Mouse (Mus musculus): ENCODE measurements around the gene 9530068E07Rik. TPM values are rescaled to one million over a fixed set of nuclear protein-coding genes. Genes with fewer than 3 reads are reported as not detected.

Gene 9530068E07Rik
- total and polyA plus RNA-seq, 3 experiments: 75.7 to 85.9 TPM; not detected in 1

DNA sequence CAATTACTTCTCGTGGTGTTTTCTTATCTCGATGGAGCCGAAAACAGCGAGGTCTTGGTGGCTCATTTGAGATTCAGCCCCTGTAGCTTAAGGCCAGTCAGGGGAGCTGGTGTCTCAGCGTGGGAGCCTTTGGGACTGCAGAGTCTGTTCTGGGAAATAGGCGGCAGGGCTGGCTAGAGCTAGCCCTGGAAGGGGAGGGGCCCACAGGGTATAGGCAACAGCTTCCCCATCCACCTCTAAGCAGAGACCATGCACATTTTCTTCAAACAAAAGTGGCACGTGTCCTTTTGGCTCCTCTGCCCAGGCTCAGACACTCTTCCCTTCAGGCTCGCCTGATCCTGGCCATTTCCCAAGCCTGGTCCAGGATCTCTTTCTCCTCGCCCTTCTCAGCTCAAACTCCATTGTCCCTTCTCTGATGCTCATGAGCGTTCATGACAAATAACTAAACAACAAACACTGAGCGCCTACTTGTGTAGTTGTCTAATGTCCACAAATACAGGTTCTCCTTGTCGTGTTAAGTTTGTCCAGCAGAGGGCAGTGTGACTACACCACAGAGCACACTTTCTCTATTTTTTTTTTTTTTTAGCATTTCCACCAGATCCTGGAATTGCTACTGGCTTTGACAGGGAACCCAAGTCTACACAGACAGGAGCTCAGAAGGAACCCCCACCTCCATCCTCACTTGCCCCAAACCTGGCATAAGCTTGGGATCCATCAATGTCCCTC is 25.0 kb downstream of the 9530068E07Rik start:
- Histone ChIP-seq H3K9me3 (replicated peaks; ENCODE audit: insufficient read depth, low read length) (no peaks in the 10 kb centered on the region), H3K27ac (ENCODE audit: control insufficient read depth, low read depth, low read length) (no peak overlapping the region), H3K79me2 (ENCODE audit: control insufficient read depth, insufficient read depth, low read length, poor library complexity) (no peaks in the 10 kb centered on the region), H3K4me3 (ENCODE audit: control insufficient read depth in 1 of 2, insufficient read depth in 1 of 2, low read depth in 2 of 2, low read length in 2 of 2) (no peak overlapping the region), H3K27me3 (ENCODE audit: control insufficient read depth in 1 of 2, insufficient read depth in 2 of 2, low read length in 2 of 2) (no peaks in the 10 kb centered on the region), H3K36me3 (ENCODE audit: control insufficient read depth in 1 of 2, insufficient read depth in 2 of 2, low read length in 2 of 2) (no peaks in the 10 kb centered on the region), H3K9ac (ENCODE audit: control insufficient read depth, low read depth, low read length, poor library complexity, severe bottlenecking) (peak overlapping the region; percentile 31; the same call in 1 of the 2 replicates), H3K4me1 (ENCODE audit: control insufficient read depth in 1 of 2, insufficient read depth in 2 of 2, low read length in 2 of 2) (peaks cover 0 to 3% of the 10 kb centered on the region in 2 experiments; a peak in 1 of 4 replicates)
- DNase-seq (ENCODE audit: low read depth, low spot score): peak; percentile 84
- TF ChIP-seq MYC (IDR thresholded peaks at IDR 0.05; ENCODE audit: low read depth, low read length): 0 out of 2 replicates have a peak, but pooled peaks have one; percentile 15
- no peak for TF ChIP-seq POLR2AphosphoS2 (IDR thresholded peaks at IDR 0.05; ENCODE audit: low read length)
- TF ChIP-seq MEF2A (IDR thresholded peaks at IDR 0.05; ENCODE audit: extremely low read depth, insufficient replicate concordance, low read depth, low read length, poor library complexity, severe bottlenecking): no peak
- TF ChIP-seq USF2 (IDR thresholded peaks at IDR 0.05; ENCODE audit: borderline replicate concordance in 1 of 2, insufficient read depth in 1 of 2, low read depth in 1 of 2, low read length in 2 of 2): no peak
- no peak for TF ChIP-seq UBTF (IDR thresholded peaks at IDR 0.05; ENCODE audit: borderline replicate concordance, insufficient read depth, low read depth, low read length)
- TF ChIP-seq RAD21 (IDR thresholded peaks at IDR 0.05; ENCODE audit: low read depth, low read length): peak; percentile 92
- TF ChIP-seq ZMIZ1 (IDR thresholded peaks at IDR 0.05; ENCODE audit: low read depth, low read length): no peak
- no peak for TF ChIP-seq ETS1 (IDR thresholded peaks at IDR 0.05; ENCODE audit: low read depth, low read length)
- peak; percentile 65 for TF ChIP-seq ZC3H11A (IDR thresholded peaks at IDR 0.05; ENCODE audit: low read depth, low read length)
- TF ChIP-seq MYB (IDR thresholded peaks at IDR 0.05; ENCODE audit: low read depth, low read length): no peak
- TF ChIP-seq CTCF (IDR thresholded peaks at IDR 0.05 in 2 of 3, conservative IDR thresholded peaks at IDR 0.05 in 1 of 3; ENCODE audit: control insufficient read depth in 1 of 3, insufficient read depth in 1 of 3, low read depth in 2 of 3, low read length in 3 of 3, poor library complexity in 1 of 3, severe bottlenecking in 1 of 3): peak; percentile 61 to 83 (median 82)
- TF ChIP-seq GABPA (IDR thresholded peaks at IDR 0.05; ENCODE audit: low read depth, low read length): no peak
- TF ChIP-seq SIN3A (IDR thresholded peaks at IDR 0.05; ENCODE audit: low read length): 0 out of 2 replicates have a peak, but pooled peaks have one; percentile 29
- no peak for TF ChIP-seq MAX (IDR thresholded peaks at IDR 0.05; ENCODE audit: low read length)
- TF ChIP-seq RCOR1 (IDR thresholded peaks at IDR 0.05; ENCODE audit: low read depth, low read length): no peak
- peak; percentile 69 for TF ChIP-seq SMC3 (IDR thresholded peaks at IDR 0.05; ENCODE audit: low read depth, low read length)
- no peak for TF ChIP-seq POLR2AphosphoS5 (IDR thresholded peaks at IDR 0.05; ENCODE audit: borderline replicate concordance, low read depth, low read length)
- peak; percentile 97 for TF ChIP-seq ZNF384 (IDR thresholded peaks at IDR 0.05; ENCODE audit: low read depth, low read length)
- TF ChIP-seq TBP (IDR thresholded peaks at IDR 0.05; ENCODE audit: low read depth, low read length): no peak
- no peak for TF ChIP-seq USF1 (IDR thresholded peaks at IDR 0.05; ENCODE audit: low read depth, low read length)
- 0 out of 2 replicates have a peak, but pooled peaks have one; percentile 16 for TF ChIP-seq HCFC1 (IDR thresholded peaks at IDR 0.05; ENCODE audit: low read depth, low read length)

Data from MEL (cell line).